Mouse (Mus musculus) limb, embryonic 15.5 days (tissue): ENCODE results near the gene Rpl23. TPM values are rescaled to one million over a fixed set of nuclear protein-coding genes. Genes with fewer than 3 reads are reported as not detected.

Experiments used
- ATAC-seq: fragments of 200-750 bp; cut with Nextera tagmentation; 2 replicates; pipeline ENCODE4 v1.8.0; 2017; ENCODE audit warnings: low read depth, moderate TSS enrichment; ENCODE audit not compliant: insufficient number of reproducible peaks, low FRiP score, low TSS enrichment
- H3K27ac ChIP-seq: fragments of 300-500 bp; sonication (generic); 2 replicates; pipeline ENCODE4 v1.5.1; 2015; ENCODE audit warnings: moderate library complexity, mild to moderate bottlenecking, inconsistent platforms
- H3K27me3 ChIP-seq: fragments of 300-500 bp; sonication (generic); 2 replicates; pipeline ENCODE4 v1.6.1; 2015; ENCODE audit warnings: inconsistent platforms
- H3K36me3 ChIP-seq: fragments of 300-500 bp; sonication (generic); 2 replicates; pipeline ENCODE4 v1.6.1; 2015; ENCODE audit warnings: inconsistent platforms
- H3K4me1 ChIP-seq: fragments of 300-500 bp; sonication (generic); 2 replicates; pipeline ENCODE4 v1.6.1; 2015; ENCODE audit warnings: inconsistent platforms
- H3K4me2 ChIP-seq: fragments of 300-500 bp; sonication (generic); 2 replicates; pipeline ENCODE4 v1.6.1; 2015; ENCODE audit warnings: mild to moderate bottlenecking, inconsistent platforms
- H3K4me3 ChIP-seq: fragments of 300-500 bp; sonication (generic); 2 replicates; pipeline ENCODE4 v1.5.1; 2015; ENCODE audit warnings: mild to moderate bottlenecking, inconsistent platforms
- H3K9ac ChIP-seq: fragments of 300-500 bp; sonication (generic); 2 replicates; pipeline ENCODE4 v1.6.1; 2015; ENCODE audit warnings: inconsistent platforms
- H3K9me3 ChIP-seq: fragments of 300-500 bp; sonication (generic); 2 replicates; pipeline ENCODE4 v1.6.1; 2016; ENCODE audit warnings: inconsistent platforms
- WGBS: fragments of 180-500 bp; shearing (Covaris S2); methylation state at CpG from one replicate; pipeline ENCODE4 v1.1.7; 2015; 5-methylcytosine and 5-hydroxymethylcytosine counted together
- polyA plus RNA-seq: library from polyadenylated mRNA; unstranded; fragments of >200 nt; fragmentation: Nextera tagmentation; extraction: Ambion mirVana; gene quantifications from 2 replicates; pipeline ENCODE4 v1.2.1, GENCODE M21; 2015

Rpl23 gene
- polyA plus RNA-seq, result 447 and 586 TPM in 2 replicates

- Histone ChIP-seq H3K4me2 (peak within 1 kb of the TSS; percentile 54), H3K9me3 (no peaks in the 10 kb centered on the region), H3K27ac (peak within 1 kb of the TSS; percentile 93), H3K4me1 (peaks cover 24% of the 10 kb centered on the region), H3K36me3 (peaks cover 38% of the 10 kb centered on the region), H3K4me3 (peak within 1 kb of the TSS; percentile 92), H3K9ac (peak within 1 kb of the TSS; percentile 96), H3K27me3 (no peaks in the 10 kb centered on the region)
- under 1% methylated on average over 67 of the region's 67 CpGs for WGBS
- peak; percentile 95 for ATAC-seq
Measured at GRCm38 (mm10) chr11:97781832-97782563, at the start of gene Rpl23. Gene Rpl23, minus strand, starts transcription at chr11:97782437.

- H3K27me3 ChIP-seq, result no peaks in the 10 kb centered on the region
- no peak overlapping the region for H3K4me2 ChIP-seq
- no peaks in the 10 kb centered on the region for H3K9me3 ChIP-seq
- 82% methylated on average over 11 of the region's 11 CpGs for WGBS
- no peak for ATAC-seq
- no peak overlapping the region for H3K4me3 ChIP-seq
- H3K4me1 ChIP-seq, result no peaks in the 10 kb centered on the region
- no peak overlapping the region for H3K9ac ChIP-seq
- H3K36me3 ChIP-seq, result peaks cover 87% of the 10 kb centered on the region
- no peak overlapping the region for H3K27ac ChIP-seq
Measured at GRCm38 (mm10) chr11:97832001-97832400, 49.8 kb upstream of the Rpl23 start.

- Histone ChIP-seq H3K9me3 (no peaks in the 10 kb centered on the region), H3K4me2 (no peak overlapping the region), H3K27me3 (no peaks in the 10 kb centered on the region), H3K9ac (no peak overlapping the region), H3K4me1 (no peaks in the 10 kb centered on the region), H3K4me3 (no peak overlapping the region), H3K27ac (0 out of 2 replicates have a peak overlapping the region, but pooled peaks have one; percentile 1), H3K36me3 (peaks cover 85% of the 10 kb centered on the region)
- ATAC-seq, result no peak
- WGBS, result 85% methylated on average over 6 of the region's 6 CpGs
Measured at GRCm38 (mm10) chr11:97830501-97830900, 48.3 kb upstream of the Rpl23 start.

GRCm38 (mm10) chr11:97829913-97830476, 47.8 kb upstream of the Rpl23 start:
- H3K27me3 ChIP-seq, result no peaks in the 10 kb centered on the region
- no peak for ATAC-seq
- no peak overlapping the region for H3K4me2 ChIP-seq
- peaks cover 86% of the 10 kb centered on the region for H3K36me3 ChIP-seq
- WGBS, result 84% methylated on average over 12 of the region's 12 CpGs
- no peaks in the 10 kb centered on the region for H3K9me3 ChIP-seq
- H3K9ac ChIP-seq, result no peak overlapping the region
- H3K4me3 ChIP-seq, result no peak overlapping the region
- no peaks in the 10 kb centered on the region for H3K4me1 ChIP-seq
- 0 out of 2 replicates have a peak overlapping the region, but pooled peaks have one; percentile 1 for H3K27ac ChIP-seq

GRCm38 (mm10) chr11:97829365-97829764, 47.1 kb upstream of the Rpl23 start:
- no peak for ATAC-seq
- no peak overlapping the region for H3K4me3 ChIP-seq
- no peak overlapping the region for H3K4me2 ChIP-seq
- no peak overlapping the region for H3K9ac ChIP-seq
- H3K4me1 ChIP-seq, result no peaks in the 10 kb centered on the region
- no peaks in the 10 kb centered on the region for H3K27me3 ChIP-seq
- H3K9me3 ChIP-seq, result no peaks in the 10 kb centered on the region
- H3K27ac ChIP-seq, result no peak overlapping the region
- 88% methylated on average over 7 of the region's 7 CpGs for WGBS
- H3K36me3 ChIP-seq, result peaks cover 86% of the 10 kb centered on the region

GRCm38 (mm10) chr11:97827654-97828053, 45.4 kb upstream of the Rpl23 start:
- Histone ChIP-seq H3K27me3 (no peaks in the 10 kb centered on the region), H3K36me3 (peaks cover 83% of the 10 kb centered on the region), H3K4me3 (no peak overlapping the region), H3K9me3 (no peaks in the 10 kb centered on the region), H3K27ac (no peak overlapping the region), H3K9ac (no peak overlapping the region), H3K4me1 (no peaks in the 10 kb centered on the region), H3K4me2 (no peak overlapping the region)
- no peak for ATAC-seq
- 76% methylated on average over 6 of the region's 6 CpGs for WGBS

GRCm38 (mm10) chr11:97826414-97826813, 44.2 kb upstream of the Rpl23 start:
- 79% methylated on average over 7 of the region's 7 CpGs for WGBS
- H3K9ac ChIP-seq, result no peak overlapping the region
- H3K4me1 ChIP-seq, result no peaks in the 10 kb centered on the region
- H3K4me3 ChIP-seq, result no peak overlapping the region
- no peak for ATAC-seq
- no peaks in the 10 kb centered on the region for H3K9me3 ChIP-seq
- H3K27ac ChIP-seq, result no peak overlapping the region
- no peak overlapping the region for H3K4me2 ChIP-seq
- peaks cover 78% of the 10 kb centered on the region for H3K36me3 ChIP-seq
- no peaks in the 10 kb centered on the region for H3K27me3 ChIP-seq

- no peaks in the 10 kb centered on the region for H3K27me3 ChIP-seq
- H3K4me2 ChIP-seq, result no peak overlapping the region
- H3K36me3 ChIP-seq, result peaks cover 81% of the 10 kb centered on the region
- 76% methylated on average over 9 of the region's 9 CpGs for WGBS
- H3K9ac ChIP-seq, result no peak overlapping the region
- H3K9me3 ChIP-seq, result no peaks in the 10 kb centered on the region
- no peak overlapping the region for H3K4me3 ChIP-seq
- no peaks in the 10 kb centered on the region for H3K4me1 ChIP-seq
- ATAC-seq, result no peak
- no peak overlapping the region for H3K27ac ChIP-seq
Measured at GRCm38 (mm10) chr11:97825971-97826370, 43.7 kb upstream of the Rpl23 start.

GRCm38 (mm10) chr11:97825295-97825694, 43.1 kb upstream of the Rpl23 start:
- no peaks in the 10 kb centered on the region for H3K9me3 ChIP-seq
- no peak overlapping the region for H3K27ac ChIP-seq
- ATAC-seq, result no peak
- WGBS, result 84% methylated on average over 10 of the region's 10 CpGs
- H3K4me1 ChIP-seq, result 0 out of 2 replicates have a peak, but pooled peaks cover 5% of the 10 kb centered on the region
- no peak overlapping the region for H3K4me2 ChIP-seq
- no peaks in the 10 kb centered on the region for H3K27me3 ChIP-seq
- peaks cover 81% of the 10 kb centered on the region for H3K36me3 ChIP-seq
- H3K9ac ChIP-seq, result no peak overlapping the region
- no peak overlapping the region for H3K4me3 ChIP-seq

GRCm38 (mm10) chr11:97824895-97825294, 42.7 kb upstream of the Rpl23 start:
- Histone ChIP-seq H3K4me3 (no peak overlapping the region), H3K27me3 (no peaks in the 10 kb centered on the region), H3K9ac (no peak overlapping the region), H3K36me3 (peaks cover 81% of the 10 kb centered on the region), H3K27ac (no peak overlapping the region), H3K4me1 (peaks cover 7% of the 10 kb centered on the region; the same call in 1 of the 2 replicates), H3K9me3 (no peaks in the 10 kb centered on the region), H3K4me2 (no peak overlapping the region)
- no peak for ATAC-seq
- WGBS, result 63% methylated on average over 6 of the region's 6 CpGs

GRCm38 (mm10) chr11:97824168-97824567, 41.9 kb upstream of the Rpl23 start:
- Histone ChIP-seq H3K9me3 (no peaks in the 10 kb centered on the region), H3K27ac (no peak overlapping the region), H3K36me3 (peaks cover 76% of the 10 kb centered on the region), H3K4me1 (peaks cover 10% of the 10 kb centered on the region; the same call in 1 of the 2 replicates), H3K4me3 (no peak overlapping the region), H3K4me2 (no peak overlapping the region), H3K27me3 (no peaks in the 10 kb centered on the region), H3K9ac (no peak overlapping the region)
- 94% methylated on average over 11 of the region's 11 CpGs for WGBS
- no peak for ATAC-seq

- Histone ChIP-seq H3K9ac (no peak overlapping the region), H3K4me1 (peaks cover 19% of the 10 kb centered on the region), H3K27ac (no peak overlapping the region), H3K9me3 (no peaks in the 10 kb centered on the region), H3K36me3 (peaks cover 80% of the 10 kb centered on the region), H3K27me3 (no peaks in the 10 kb centered on the region), H3K4me2 (no peak overlapping the region), H3K4me3 (no peak overlapping the region)
- no peak for ATAC-seq
- 73% methylated on average over 20 of the region's 20 CpGs for WGBS
Measured at GRCm38 (mm10) chr11:97822840-97823603, 40.8 kb upstream of the Rpl23 start.
